Mouse (Mus musculus) lung, embryonic 15.5 days (tissue): ENCODE measurements around the gene Mamld1. TPM values are rescaled to one million over a fixed set of nuclear protein-coding genes. Genes with fewer than 3 reads are reported as not detected.

Source experiments
- ATAC-seq: fragments of 200-750 bp; cut with Nextera tagmentation; 2 replicates; pipeline ENCODE4 v1.8.0; 2017; ENCODE audit warnings: moderate number of reproducible peaks, borderline replicate concordance; ENCODE audit not compliant: low FRiP score, low TSS enrichment; ENCODE audit errors: extremely low read depth
- H3K27ac ChIP-seq: fragments of 300-500 bp; sonication (generic); 2 replicates; pipeline ENCODE4 v1.5.1; 2015; ENCODE audit warnings: moderate library complexity, mild to moderate bottlenecking, inconsistent platforms
- H3K27me3 ChIP-seq: fragments of 300-500 bp; sonication (generic); 2 replicates; pipeline ENCODE4 v1.6.1; 2015; ENCODE audit warnings: inconsistent platforms
- H3K36me3 ChIP-seq: fragments of 300-500 bp; sonication (generic); 2 replicates; pipeline ENCODE4 v1.6.1; 2015; ENCODE audit warnings: inconsistent platforms
- H3K4me1 ChIP-seq: fragments of 300-500 bp; sonication (generic); 2 replicates; pipeline ENCODE4 v1.6.1; 2015; ENCODE audit warnings: inconsistent platforms
- H3K4me2 ChIP-seq: fragments of 300-500 bp; sonication (generic); 2 replicates; pipeline ENCODE4 v1.6.1; 2015; ENCODE audit warnings: inconsistent platforms, mild to moderate bottlenecking, moderate library complexity
- H3K4me3 ChIP-seq: fragments of 300-500 bp; sonication (generic); 2 replicates; pipeline ENCODE4 v1.5.1; 2015; ENCODE audit warnings: mild to moderate bottlenecking, inconsistent platforms
- H3K9ac ChIP-seq: fragments of 300-500 bp; sonication (generic); 2 replicates; pipeline ENCODE4 v1.6.1; 2015; ENCODE audit warnings: inconsistent platforms
- H3K9me3 ChIP-seq: fragments of 300-500 bp; sonication (generic); 2 replicates; pipeline ENCODE4 v1.6.1; 2016; ENCODE audit warnings: inconsistent platforms
- WGBS: fragments of 180-500 bp; shearing (Covaris S2); methylation state at CpG from one replicate; pipeline ENCODE4 v1.1.7; 2015; 5-methylcytosine and 5-hydroxymethylcytosine counted together
- polyA plus RNA-seq: library from polyadenylated mRNA; unstranded; fragments of >200 nt; fragmentation: Nextera tagmentation; extraction: Ambion mirVana; gene quantifications from 2 replicates; pipeline ENCODE4 v1.2.1, GENCODE M21; 2015

Gene Mamld1
- polyA plus RNA-seq, 1 experiment from 2014 or later, result 2.9 TPM

DNA sequence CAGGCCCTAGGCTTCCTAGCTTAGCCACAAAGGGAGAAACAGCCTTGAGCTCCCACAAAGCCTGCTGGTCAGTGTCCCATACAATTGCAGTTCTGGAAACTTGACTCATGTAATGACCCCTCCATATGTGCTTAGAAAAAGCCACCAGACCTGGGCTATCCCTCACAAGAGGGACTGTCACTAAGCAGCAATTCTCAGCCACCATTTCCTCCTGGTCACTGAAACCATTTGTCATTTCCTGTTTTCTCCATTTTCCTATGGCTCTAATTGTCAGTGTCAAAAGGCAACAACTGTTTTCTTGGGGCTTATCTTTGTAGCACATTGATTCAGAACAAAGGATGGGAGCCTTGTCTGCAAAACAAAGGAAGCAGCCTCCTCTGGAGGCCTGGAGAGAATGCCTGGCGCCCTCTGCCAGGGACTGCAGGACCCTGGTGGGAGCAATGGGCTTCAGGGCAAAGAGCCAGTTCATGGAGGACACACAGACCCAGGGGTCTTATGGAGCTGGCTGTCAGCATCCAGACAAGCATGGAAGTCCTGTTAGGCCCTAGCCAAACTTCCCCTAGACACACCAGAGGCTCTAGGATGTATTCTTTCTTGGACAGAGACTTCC, 99.5 kb downstream of the Mamld1 start:
- Histone ChIP-seq H3K9ac (no peak overlapping the region), H3K27me3 (no peaks in the 10 kb centered on the region), H3K4me2 (no peak overlapping the region), H3K27ac (no peak overlapping the region), H3K4me3 (no peak overlapping the region), H3K36me3 (no peaks in the 10 kb centered on the region), H3K9me3 (no peaks in the 10 kb centered on the region), H3K4me1 (no peaks in the 10 kb centered on the region)
- no peak for ATAC-seq
- WGBS, result 36% methylated on average over 1 of the region's 1 CpGs

DNA sequence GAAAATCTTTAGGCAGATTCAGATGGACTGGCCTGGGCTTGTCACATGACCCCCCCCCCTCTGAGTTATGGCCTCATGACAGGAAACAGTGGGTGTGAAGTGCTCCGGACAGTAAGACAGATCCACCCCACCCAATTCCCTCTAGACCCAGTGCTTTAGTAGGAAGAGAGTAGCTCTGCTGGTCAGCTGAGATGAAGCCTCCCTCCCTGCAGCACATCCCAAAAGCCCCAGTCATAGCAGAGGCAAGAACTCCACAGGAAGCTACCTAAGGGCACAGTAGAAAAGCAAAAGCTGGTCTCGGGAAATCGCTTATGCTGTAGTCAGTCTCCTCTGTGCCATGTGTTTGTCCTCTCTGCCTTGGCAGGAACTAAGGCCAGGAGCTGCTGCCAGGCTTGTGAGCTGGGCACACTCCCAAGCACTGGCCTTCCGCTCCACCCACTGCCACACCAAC, 100.5 kb downstream of the Mamld1 start:
- H3K36me3 ChIP-seq, result no peaks in the 10 kb centered on the region
- no peak for ATAC-seq

DNA sequence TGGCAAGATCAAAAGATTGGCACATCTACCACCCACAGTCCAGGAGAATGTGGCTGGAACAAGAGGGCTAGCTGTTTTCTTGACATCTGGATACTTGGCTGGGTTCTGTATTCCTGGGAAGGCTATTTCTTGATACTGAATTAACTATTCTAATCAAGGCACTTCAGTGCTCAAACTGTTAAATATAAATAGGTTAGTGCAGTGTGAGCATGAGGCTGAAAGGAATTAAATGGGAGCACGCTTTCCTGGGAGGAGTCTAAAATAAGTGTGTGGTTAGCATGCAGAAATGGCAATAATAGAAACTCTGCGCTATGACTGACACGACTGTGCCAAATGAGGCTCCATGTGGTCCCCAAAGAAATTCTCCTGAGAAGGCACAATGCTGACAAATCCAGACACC, 131.5 kb downstream of the Mamld1 start:
- ATAC-seq, result no peak
- H3K9me3 ChIP-seq, result no peaks in the 10 kb centered on the region
- 83% methylated on average over 3 of the region's 3 CpGs for WGBS

More for the DNA sequence above, 100.5 kb downstream of the Mamld1 start:
- no peak overlapping the region for H3K27ac ChIP-seq
- H3K27me3 ChIP-seq, result no peaks in the 10 kb centered on the region
- no peak overlapping the region for H3K9ac ChIP-seq
- no peak overlapping the region for H3K4me3 ChIP-seq
- H3K9me3 ChIP-seq, result no peaks in the 10 kb centered on the region
- no peaks in the 10 kb centered on the region for H3K4me1 ChIP-seq
- no peak overlapping the region for H3K4me2 ChIP-seq
- 68% methylated on average over 4 of the region's 4 CpGs for WGBS

DNA sequence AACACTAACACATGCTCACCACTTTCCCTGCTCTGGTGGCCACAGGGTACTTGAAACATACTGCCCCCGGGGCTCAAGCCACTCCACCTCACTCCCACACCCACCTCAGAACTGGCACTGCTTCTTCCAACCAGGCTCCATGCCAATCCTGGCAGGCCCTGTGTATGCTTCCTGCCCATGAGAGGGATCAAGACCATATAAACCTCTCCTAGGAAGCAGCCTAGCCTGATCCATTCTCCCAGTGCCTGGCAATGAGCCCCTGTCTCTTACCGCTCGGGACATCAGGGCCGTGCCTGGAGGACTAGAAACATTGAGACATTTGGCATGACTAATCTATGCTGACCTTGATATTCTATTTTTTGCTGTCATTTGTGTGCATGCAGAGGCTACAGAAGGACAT, 133.6 kb downstream of the Mamld1 start:
- Histone ChIP-seq H3K4me1 (no peaks in the 10 kb centered on the region), H3K9ac (no peak overlapping the region), H3K36me3 (no peaks in the 10 kb centered on the region), H3K4me2 (no peak overlapping the region), H3K4me3 (no peak overlapping the region), H3K9me3 (no peaks in the 10 kb centered on the region), H3K27me3 (no peaks in the 10 kb centered on the region), H3K27ac (no peak overlapping the region)
- 86% methylated on average over 4 of the region's 4 CpGs for WGBS
- no peak for ATAC-seq

More for the DNA sequence above, 131.5 kb downstream of the Mamld1 start:
- Histone ChIP-seq H3K27ac (no peak overlapping the region), H3K36me3 (no peaks in the 10 kb centered on the region), H3K9ac (no peak overlapping the region), H3K4me2 (no peak overlapping the region), H3K4me3 (no peak overlapping the region), H3K27me3 (no peaks in the 10 kb centered on the region), H3K4me1 (no peaks in the 10 kb centered on the region)

DNA sequence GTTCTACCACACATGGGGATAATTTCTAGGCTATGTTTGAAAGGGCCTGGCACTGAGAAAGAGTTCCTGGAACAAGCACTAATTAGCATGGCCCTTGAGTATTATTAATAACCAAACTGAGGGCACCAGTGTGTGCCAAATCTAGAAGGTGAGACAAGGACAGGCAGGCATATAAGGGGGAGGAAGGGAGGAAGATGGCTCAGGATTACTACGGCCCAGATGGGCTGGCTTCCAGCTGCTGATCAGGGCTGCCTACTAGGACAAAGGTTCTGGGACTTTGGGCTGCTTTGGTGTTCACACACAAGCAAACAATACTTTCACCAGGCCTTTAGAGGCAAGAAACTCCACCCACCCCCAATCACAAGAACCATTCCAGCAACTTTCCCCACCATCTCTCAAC, 136.3 kb downstream of the Mamld1 start:
- H3K9me3 ChIP-seq, result no peaks in the 10 kb centered on the region
- no peak overlapping the region for H3K27ac ChIP-seq
- H3K4me2 ChIP-seq, result no peak overlapping the region
- H3K9ac ChIP-seq, result no peak overlapping the region
- no peaks in the 10 kb centered on the region for H3K27me3 ChIP-seq
- 80% methylated on average over 1 of the region's 1 CpGs for WGBS
- no peak overlapping the region for H3K4me3 ChIP-seq
- H3K36me3 ChIP-seq, result no peaks in the 10 kb centered on the region
- ATAC-seq, result no peak
- no peaks in the 10 kb centered on the region for H3K4me1 ChIP-seq

DNA sequence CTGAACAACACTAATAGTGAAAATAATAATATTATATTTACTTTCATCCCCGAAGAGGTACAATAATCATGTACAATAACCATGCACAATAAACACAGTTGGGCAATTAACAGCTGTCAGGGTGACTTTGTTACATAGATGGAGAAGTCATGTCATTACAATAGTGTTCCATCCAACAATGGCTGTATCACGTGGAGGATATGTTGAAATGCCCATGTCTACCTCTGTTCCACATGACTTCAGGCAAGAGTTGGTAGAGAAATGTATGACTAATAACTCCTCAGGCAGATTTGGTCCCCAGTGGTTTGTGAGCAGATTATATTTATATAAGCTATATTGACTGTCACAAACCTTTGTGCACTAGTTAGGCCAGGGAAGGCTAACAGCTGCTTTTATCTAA, 154.7 kb downstream of the Mamld1 start:
- no peak overlapping the region for H3K4me3 ChIP-seq
- H3K36me3 ChIP-seq, result no peaks in the 10 kb centered on the region
- no peak overlapping the region for H3K4me2 ChIP-seq
- H3K9ac ChIP-seq, result no peak overlapping the region
- H3K27me3 ChIP-seq, result no peaks in the 10 kb centered on the region
- H3K4me1 ChIP-seq, result no peaks in the 10 kb centered on the region
- 75% methylated on average over 2 of the region's 2 CpGs for WGBS
- no peak for ATAC-seq
- H3K9me3 ChIP-seq, result no peaks in the 10 kb centered on the region
- H3K27ac ChIP-seq, result no peak overlapping the region

Other genes with a start within 250 kb of the Mamld1 start
- 4.7 and 6.4 TPM in 2 replicates for gene Mtm1, start 160.5 kb downstream of the Mamld1 start, polyA plus RNA-seq